Mouse (Mus musculus) layer of hippocampus, adult 6 months (tissue): ENCODE data around the gene Gm15557. TPM values are rescaled to one million over a fixed set of nuclear protein-coding genes. Genes with fewer than 3 reads are reported as not detected.

Experiments used
- long read RNA-seq, 2 experiments: library from polyadenylated mRNA; unstranded; transcript quantifications; one replicate each; pipeline ENCODE4 v2.0.0; 2019 to 2020
- polyA plus RNA-seq: library from polyadenylated mRNA; unstranded; fragments of <200 nt; fragmentation: Nextera tagmentation; gene quantifications from 2 replicates; pipeline ENCODE4 v1.2.3, GENCODE M21; 2021

Gene Gm15557
- polyA plus RNA-seq, result not detected in 2 replicates
- long read RNA-seq, experiment 1, result 0 reads
- long read RNA-seq, experiment 2, result 0 reads

DNA sequence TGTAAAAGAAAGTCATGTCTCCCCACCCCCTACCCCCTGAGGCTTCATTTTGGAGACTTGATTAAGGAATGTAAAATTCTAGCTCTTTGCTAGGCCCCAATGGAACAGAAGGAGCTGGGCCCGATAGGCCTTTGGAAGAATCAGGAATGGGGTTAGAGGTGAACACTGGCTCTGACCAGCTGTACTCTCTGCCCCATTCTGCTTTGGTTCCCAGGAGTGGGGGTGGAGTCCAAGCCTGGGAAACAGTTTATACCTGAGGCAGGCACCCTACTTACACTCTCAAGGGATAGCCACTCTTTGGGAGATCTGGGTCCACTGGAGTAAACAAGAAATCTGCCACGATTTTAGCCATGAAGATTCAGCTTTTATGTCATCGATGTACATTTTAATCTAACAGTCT lies at the start of gene Gm15557:
Gene Gm15557, plus strand, starts transcription at position 48 of the 400 bp plus-strand sequence.

GRCm38 (mm10) chr2:155929531-155930442 lies 10.7 kb upstream of the Gm15557 start, which contains the start of gene Uqcc1:
Uqcc1 (minus strand) TSS chr2:155930310.

DNA sequence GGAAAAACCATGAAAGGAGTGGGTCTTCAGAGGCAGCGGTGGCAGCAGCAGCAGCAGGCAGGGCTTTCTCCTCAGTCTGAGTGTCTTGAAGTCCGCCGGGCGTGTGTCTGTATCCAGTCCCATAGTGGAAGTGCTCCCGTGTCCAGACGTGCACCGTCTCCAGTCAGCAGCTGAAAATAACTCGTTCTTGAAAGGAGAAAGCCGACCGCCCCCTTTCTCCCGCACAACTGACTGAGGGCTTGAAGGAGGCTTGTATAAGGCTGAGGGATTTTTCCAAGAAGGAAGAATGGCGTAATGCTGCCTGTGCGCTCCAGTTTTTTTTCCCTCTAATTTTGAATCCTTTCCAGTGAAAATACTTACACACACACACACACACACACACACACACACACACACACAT lies 4.6 kb downstream of the Gm15557 start, which contains the start of gene Gdf5:
Gene Gdf5, minus strand, starts transcription at position 244 of the 400 bp plus-strand sequence.

GRCm38 (mm10) chr2:155956134-155957059 lies 15.9 kb downstream of the Gm15557 start, which contains the start of gene Cep250:
Cep250 (plus strand) TSS chr2:155956458.

Other genes starting within 250 kb of the Gm15557 start
- gene Trpc4ap, start 248.3 kb upstream of the Gm15557 start, polyA plus RNA-seq, result 69.8 and 77.9 TPM in 2 replicates
- gene Edem2, start 211.3 kb upstream of the Gm15557 start, polyA plus RNA-seq, result 25.6 and 26.2 TPM in 2 replicates
- gene Gm17581, start 204.9 kb upstream of the Gm15557 start, polyA plus RNA-seq, result not detected in 2 replicates
- gene Procr, start 189.6 kb upstream of the Gm15557 start, polyA plus RNA-seq, result 0.56 and 0.78 TPM in 2 replicates
- gene Mmp24, start 165.4 kb upstream of the Gm15557 start, polyA plus RNA-seq, result 2.3 and 2.6 TPM in 2 replicates
- 105 and 107 TPM in 2 replicates for gene BC029722, start 121.3 kb upstream of the Gm15557 start, polyA plus RNA-seq
- gene Eif6, start 113.8 kb upstream of the Gm15557 start, polyA plus RNA-seq, result 103 and 105 TPM in 2 replicates
- gene Fam83c, start 105.9 kb upstream of the Gm15557 start, polyA plus RNA-seq, result 0.04 TPM in 1 of 2 replicates, not detected in the other
- 68.7 and 69.3 TPM in 2 replicates for gene Uqcc1, start 10.4 kb upstream of the Gm15557 start, polyA plus RNA-seq
- 0.09 and 0.51 TPM in 2 replicates for gene Gdf5, start 4.6 kb downstream of the Gm15557 start, polyA plus RNA-seq
- 4.6 and 4.7 TPM in 2 replicates for gene Cep250, start 15.7 kb downstream of the Gm15557 start, polyA plus RNA-seq
- 0.35 and 0.45 TPM in 2 replicates for gene 6430550D23Rik, start 67.2 kb downstream of the Gm15557 start, polyA plus RNA-seq
- 459 and 479 TPM in 2 replicates for gene Ergic3, start 67.3 kb downstream of the Gm15557 start, polyA plus RNA-seq
- not detected in 2 replicates for gene Fer1l4, start 112.2 kb downstream of the Gm15557 start, polyA plus RNA-seq
- gene Spag4, start 124.4 kb downstream of the Gm15557 start, polyA plus RNA-seq, result 2.9 and 3.6 TPM in 2 replicates
- 12.4 and 13.4 TPM in 2 replicates for gene Cpne1, start 171.2 kb downstream of the Gm15557 start, polyA plus RNA-seq
- 8.5 and 9.2 TPM in 2 replicates for gene Rbm12, start 171.2 kb downstream of the Gm15557 start, polyA plus RNA-seq
- gene Gm28036, start 186.4 kb downstream of the Gm15557 start, polyA plus RNA-seq, result 6.0 and 6.5 TPM in 2 replicates
- 600 and 732 TPM in 2 replicates for gene Romo1, start 203.3 kb downstream of the Gm15557 start, polyA plus RNA-seq
- 56.4 and 61.8 TPM in 2 replicates for gene Nfs1, start 203.5 kb downstream of the Gm15557 start, polyA plus RNA-seq
- gene Rbm39, start 239.5 kb downstream of the Gm15557 start, polyA plus RNA-seq, result 239 and 242 TPM in 2 replicates